Mouse (Mus musculus): ENCODE results near the gene Sstr2.

Gene Sstr2

DNA sequence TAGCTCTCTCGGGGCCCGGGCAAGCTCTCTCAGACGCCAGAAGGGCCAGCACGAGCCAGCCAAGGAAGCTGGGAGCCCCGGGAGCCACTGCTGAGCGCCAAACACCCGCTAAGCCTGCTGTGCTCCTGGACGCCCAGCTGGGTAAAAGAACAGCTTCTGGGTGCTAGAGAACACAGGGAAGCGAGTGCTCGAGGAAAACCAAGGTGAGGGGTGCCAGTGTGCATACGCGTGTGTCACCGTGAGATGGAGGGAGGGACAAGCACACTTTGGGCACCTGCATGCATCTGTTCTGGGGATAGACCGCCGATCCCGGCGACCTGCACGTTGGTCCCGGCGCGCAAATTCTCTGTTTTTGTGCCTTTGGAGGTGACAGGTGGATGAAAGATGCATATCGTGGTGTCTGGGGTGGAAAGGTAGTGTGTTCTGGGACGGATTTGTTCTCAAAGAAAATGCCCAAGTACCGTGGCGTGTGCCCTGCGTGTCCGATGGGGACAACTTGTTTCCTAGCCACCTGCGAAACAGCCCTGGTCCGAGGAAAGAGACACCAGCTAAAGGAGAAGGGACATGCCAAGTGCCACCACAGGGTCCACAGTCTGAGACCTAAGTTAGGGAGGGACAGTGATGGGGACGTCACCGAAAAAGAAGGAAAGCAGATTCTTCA lies 408 bp downstream of the Sstr2 start:
- DNase-seq (ENCODE audit: low spot score): no peak

DNA sequence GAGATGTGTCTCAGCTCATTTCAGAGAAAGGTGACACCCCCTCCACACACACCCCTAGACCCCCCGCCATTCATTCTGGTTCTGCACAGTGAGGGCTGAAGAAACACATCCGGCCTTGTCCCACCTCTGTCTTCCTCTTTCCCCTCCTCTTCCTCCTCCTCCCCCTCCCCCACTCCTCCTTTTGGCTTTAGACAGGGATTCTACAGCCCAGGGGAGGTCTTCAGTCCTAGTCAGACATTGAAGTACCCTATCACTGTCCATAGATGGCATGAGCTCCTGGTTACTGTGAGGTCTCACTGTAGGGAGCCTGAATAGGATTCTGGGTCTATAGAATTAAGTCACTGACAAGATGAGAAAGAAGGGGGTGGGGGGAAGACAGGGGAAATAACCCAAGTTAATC lies 1.9 kb downstream of the Sstr2 start:
- no peak for DNase-seq (ENCODE audit: low spot score)

DNA sequence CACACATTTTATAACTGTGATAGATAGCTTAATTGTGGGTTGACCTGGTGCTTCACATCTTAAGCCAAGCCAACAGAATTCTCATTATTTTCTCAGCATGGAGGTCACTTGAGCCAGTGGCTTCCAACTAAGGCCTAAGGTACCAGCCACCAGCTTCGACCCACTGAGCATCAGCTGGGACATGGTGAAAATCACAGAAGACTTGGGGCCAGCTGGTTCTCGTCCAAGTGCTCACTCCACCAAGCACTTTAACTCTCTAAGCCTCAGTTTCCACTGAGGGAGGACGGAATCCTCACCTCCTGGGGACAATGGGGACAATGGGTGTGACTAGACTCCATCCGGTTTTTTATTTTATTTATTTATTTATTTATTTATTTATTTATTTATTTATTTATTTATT lies 2.9 kb downstream of the Sstr2 start:
- DNase-seq (ENCODE audit: low spot score): no peak

DNA sequence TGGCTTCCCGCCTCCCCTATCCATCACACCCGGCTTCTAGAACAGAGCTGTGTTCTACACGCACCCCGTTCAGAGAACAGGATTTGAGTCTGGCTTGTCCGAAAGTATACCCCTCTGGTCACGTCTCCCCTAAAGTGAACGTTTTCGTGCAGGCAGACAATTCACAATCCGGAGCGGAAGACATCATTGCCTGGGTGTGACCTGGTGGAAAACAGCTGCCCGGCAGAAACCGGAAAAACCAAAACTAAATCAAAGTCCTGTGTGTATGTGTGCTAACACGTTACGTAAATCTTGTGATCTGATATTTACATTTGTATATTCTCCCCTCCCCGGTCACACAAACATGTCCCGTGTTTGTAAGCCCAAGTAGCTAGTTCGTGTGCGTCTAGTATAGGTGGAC lies 6.3 kb downstream of the Sstr2 start:
- no peak for DNase-seq (ENCODE audit: low spot score)

DNA sequence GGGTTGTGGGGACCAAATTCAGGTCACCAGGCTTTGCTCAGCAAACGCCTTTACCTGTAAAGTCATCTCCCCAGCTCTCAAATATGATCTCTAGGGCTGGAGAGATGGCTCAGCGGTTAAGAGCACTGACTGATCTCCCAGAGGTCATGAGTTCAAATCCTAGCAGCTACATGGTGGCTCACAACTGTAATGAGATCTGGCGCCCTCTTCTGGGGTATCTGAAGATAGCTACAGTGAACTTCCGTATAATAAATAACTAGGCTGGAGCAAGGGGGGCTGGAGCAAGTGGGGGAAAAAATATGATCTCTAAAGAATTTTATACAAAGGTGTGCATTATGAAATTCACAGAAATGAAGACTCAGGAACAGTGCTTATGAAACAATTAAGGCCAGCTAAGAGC lies 8.6 kb downstream of the Sstr2 start:
- peak; percentile 67 for DNase-seq (ENCODE audit: low spot score)

DNA sequence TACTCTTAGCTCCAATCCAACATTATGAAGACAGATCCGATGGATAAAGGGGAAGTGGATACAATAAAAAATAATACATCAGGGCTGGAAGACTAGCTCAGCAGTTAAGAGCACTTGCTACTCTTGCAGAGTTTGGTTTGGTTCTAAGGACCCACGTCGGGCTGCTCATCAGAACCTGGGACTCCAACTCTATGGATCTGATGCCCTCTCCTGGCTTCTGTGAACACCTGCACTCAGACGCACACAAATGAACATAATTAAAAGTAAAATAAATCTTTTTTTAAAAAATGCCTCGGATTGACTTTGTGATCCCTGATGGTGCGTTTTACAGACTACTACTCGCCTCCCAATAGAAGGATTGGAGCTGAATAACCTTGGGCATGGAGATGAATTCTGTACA lies 11.5 kb downstream of the Sstr2 start:
- DNase-seq (ENCODE audit: low spot score): peak; percentile 27

DNA sequence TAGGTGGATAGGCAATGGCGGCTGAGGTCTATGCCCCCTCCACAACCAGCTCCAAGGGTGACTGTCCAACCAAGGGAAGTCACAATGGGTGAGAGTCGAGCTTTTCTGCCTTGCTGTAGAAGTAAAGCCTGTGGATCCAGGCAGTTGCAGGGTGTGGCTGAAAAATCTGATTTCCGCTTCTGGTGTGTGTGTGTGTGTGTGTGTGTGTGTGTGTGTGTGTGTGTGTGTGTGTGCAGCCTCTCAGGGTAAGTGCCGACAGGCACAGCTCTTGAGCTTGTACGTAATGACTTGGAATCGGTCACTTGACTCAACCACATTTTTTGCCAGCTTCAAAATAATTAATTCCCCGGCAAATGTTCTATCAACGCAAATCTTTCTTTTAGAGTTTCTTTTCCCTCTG lies 12.2 kb downstream of the Sstr2 start:
- no peak for DNase-seq (ENCODE audit: low spot score)

DNA sequence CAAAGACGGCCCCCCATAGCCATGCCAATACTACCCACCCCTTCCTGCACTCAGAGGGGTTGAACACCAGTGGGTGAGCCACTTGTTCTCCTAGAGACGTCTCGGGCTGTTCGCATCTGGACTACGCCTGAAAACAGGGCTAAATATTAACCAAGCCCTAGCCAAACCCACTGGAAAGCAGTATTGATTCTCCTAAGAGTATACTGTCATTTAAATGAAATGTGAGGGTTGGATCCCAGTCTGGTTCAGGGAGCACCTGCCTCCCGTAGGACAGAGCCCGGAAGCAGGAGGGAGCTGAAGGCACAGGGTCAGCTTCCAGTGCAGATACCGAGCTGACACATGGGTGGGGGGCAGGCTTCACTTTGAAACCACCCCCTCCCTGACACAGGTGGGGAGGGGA lies 12.7 kb downstream of the Sstr2 start:
- DNase-seq (ENCODE audit: low spot score): no peak

DNA sequence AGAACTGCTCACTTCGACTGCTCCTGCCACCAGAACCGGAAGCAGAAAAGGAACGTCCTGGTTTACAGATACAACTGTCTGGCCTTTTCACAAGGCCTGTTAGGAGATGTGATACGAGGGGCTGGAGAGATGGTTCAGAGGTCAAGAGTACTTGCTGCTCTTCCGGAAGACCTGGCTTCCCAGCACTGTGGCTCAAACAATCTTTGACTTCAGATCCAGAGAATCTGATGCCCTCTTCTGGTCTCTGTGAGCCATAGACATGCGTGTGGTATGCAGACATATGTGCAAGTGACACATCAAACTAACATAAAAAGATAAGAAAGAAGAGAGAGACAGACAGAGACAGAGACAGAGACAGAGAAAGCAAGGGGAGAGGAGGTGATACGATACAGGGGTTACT lies 13.2 kb downstream of the Sstr2 start:
- no peak for DNase-seq (ENCODE audit: low spot score)

DNA sequence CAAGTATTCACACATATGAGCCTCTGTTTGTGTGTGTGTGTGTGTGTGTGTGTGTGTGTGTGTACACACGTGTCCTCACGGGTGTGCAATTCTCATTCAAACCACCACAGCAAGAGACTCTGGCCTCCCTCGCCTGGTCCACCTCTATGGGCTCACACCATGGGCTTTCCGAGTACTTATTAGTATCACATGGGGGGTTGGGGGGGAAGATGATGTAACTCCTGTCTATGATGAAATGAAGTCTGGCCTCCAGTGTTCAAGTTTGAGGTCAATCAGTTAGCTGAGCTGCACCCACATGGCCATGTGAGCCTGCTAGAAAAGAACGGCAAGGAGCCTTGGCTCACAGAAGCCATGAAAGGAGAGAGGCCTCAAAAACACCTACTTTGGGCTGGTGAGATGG lies 14.3 kb downstream of the Sstr2 start:
- DNase-seq (ENCODE audit: low spot score): no peak

DNA sequence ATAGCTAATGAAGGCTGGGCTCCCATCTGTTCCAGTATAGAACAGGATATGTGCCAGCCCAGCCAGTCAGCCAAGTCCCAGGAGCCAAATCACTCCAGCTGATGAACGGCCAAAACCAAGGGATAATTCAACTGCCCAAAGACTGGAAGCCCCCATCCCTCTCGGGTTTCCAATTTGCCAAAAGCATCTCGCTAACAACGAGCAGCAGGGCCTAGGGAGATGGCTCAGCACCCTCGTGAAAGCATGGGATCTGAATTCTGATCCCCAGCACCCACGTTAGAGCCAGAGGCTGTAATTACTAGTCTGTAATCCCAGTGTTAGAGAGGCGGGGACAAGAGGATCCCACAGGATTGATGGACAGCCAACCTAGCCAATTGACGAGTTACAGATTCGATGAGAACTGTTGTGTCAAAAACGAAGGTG lies 15.6 kb downstream of the Sstr2 start:
- DNase-seq (ENCODE audit: low spot score): no peak

DNA sequence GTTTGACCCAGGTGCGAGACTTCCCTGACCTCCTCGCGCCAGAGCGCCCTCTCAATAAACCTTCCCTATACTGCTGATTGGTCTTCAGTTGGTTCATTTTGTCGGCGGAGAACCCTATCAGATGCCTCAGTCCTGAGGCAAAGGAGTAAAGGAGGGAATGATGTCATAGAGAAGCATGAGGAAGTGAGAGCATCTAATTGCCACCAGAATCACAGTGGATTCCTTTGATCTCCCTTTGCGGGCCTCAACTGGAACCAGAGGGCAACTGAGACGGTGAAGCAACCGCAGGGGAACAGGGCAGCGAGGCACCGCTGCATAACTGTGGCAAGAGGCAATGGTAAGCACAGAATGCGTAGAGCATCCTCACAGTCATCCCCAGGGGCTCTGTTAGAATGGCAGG lies 19.5 kb downstream of the Sstr2 start:
- DNase-seq (ENCODE audit: low spot score): no peak

DNA sequence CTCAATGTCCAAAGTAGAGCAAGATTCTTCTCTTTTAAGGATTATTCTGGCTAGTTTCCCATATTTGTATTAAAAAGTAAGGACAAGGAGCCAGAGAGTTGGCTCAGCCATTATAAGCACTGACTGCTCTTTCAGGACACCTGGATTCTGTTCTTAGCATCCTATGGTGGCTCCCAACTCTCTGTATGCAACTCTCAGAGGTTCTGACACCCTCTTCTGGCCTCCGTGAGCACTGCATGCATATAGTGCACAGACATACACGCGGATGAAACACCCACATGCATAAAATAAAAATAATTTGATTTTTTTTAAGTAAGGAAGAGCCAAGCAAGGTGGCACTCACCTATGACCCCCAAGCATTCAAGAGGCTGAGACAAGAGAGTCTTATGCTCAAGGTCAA lies 26.0 kb downstream of the Sstr2 start:
- no peak for DNase-seq (ENCODE audit: low spot score)

DNA sequence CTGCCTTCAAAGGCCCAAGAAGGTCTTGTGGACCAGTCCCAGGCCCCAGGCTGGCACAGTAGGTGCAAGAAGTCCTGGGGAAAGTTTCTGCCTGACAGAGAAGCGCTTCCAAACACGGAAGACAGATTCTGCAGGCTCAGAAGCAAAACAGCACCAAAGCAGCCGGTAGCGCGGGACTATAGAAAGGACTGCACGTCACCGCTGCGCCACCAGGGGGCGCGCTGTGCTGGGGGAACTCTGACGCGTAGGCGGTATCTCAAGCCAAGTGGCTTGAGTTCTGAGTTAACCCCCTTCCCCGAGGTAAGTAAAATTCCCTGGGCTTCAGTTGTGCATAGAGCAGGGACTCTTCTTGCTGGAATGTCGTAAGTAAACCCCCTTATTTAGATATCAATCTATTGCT lies 29.0 kb downstream of the Sstr2 start:
- peak; percentile 91 for DNase-seq (ENCODE audit: low spot score)

DNA sequence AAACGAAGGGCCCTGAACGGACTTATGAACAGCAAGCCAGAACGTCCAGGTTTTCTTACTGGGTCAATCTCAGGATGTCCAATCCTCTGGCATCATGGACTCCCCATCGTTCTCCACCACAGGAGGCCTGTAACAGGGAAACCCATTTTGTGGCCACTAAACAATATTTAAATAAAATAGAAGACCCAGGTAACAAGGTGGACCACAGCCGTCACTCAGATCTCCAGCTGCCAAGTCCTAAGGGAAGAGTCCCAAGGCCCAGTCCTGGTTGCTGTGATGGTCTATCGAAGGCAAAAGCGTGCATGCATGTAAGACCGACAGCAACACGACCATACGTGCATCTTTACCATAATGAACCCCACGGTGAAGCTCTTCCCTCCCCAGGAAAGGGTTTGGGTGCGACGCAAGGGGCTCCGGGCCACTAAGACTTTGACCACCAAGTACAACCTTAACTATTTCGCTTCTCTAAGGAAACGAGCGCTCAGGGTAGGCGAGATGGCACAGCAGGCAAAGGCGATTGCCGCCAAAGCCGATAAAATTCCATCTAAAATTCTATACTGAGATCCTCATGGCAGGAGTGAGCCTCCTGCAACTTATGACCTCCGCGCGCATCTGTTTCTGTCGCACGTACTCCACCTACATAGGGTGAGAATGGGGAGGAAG lies 29.7 kb downstream of the Sstr2 start, which contains the start of gene Cog1:
Cog1 (plus strand) TSS at position 480 of the 663 bp plus-strand sequence.
- DNase-seq (ENCODE audit: low spot score): no peak

DNA sequence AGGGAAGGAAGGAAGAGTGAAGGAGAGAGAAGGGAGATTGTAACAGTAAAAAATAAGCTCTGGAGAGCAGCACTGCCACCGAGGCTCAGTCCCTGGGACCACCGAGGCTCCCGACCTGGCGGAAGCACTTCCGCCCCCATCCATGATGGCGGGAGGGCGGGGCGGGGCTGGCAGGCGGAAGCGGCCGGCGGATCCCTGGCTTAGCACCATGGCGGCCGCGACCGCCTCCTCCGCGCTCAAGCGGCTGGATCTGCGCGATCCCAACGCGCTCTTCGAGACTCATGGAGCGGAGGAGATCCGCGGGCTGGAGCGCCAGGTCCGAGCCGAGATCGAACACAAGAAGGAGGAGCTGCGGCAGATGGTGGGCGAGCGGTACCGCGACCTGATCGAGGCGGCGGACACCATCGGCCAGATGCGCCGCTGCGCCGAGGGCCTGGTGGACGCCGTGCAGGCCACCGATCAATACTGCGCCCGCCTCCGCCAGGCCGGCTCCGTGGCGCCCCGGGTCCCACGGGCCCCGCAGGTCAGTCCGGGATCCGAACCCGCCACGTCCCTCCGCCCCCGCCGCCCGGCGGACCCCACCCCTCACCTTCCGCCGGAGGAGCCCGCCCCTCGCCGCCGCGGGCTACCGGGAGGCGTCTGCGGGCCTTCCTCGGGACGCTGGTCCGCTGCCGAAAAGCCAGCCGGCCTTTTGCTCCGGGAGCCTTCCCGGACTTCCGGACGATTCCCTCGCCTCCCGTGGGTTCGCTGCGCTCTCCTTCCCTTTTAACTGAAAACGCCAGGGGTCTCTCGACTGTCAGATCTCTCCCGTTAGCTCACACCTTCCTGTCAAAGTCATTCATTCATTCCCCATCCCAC lies 30.4 kb downstream of the Sstr2 start, which contains the start of gene Slc39a11:
Slc39a11 (minus strand) TSS at position 727 of the 858 bp plus-strand sequence.
- peak; percentile 79 for DNase-seq (ENCODE audit: low spot score)

DNA sequence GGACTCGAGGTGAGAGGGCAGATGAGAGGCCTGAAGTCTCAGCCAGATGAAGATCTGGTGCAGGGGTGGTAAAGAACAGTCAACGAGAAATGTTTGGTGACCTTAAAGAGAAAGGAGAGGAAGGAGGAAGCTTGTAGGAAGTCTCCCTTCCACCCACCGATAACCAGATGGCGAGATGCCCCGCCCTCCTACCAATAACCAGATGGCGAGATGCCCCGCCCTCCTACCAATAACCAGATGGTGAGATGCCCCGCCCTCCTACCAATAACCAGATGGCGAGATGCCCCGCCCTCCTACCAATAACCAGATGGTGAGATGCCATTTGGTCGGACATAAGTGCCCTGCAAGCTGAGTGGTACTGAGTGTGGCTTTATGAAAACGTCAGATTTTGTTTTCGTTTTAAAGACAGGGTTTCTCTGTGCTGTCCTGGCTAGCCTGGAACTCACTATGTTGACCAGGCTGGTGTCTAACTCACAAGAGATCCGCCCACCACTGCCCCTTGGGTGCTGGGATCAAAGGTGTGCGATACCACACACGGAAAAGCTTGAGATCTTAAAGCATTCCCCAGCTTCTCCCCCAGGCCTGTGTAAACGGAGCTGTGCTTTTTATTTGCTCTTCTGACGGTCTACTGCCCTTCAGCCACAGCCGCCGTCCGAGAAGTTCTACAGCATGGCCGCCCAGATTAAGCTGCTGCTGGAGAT lies 32.2 kb downstream of the Sstr2 start:
- peak; percentile 17 for DNase-seq (ENCODE audit: low spot score)

DNA sequence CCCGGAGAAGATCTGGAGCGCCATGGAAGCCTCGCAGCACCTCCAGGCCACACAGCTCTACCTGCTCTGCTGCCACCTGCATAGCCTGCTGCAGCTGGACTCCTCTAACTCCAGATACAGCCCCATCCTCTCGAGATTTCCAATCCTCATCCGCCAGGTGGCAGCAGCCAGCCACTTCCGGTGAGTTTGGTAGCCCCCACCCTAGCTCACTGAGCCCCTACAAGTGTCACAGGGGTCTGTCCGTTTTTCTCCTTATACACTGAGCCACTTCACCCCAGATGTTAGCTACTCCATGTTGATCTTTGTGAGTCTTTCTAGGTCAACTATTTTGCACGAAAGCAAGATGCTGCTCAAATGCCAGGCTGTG lies 32.7 kb downstream of the Sstr2 start:
- peak; percentile 71 for DNase-seq (ENCODE audit: low spot score)

DNA sequence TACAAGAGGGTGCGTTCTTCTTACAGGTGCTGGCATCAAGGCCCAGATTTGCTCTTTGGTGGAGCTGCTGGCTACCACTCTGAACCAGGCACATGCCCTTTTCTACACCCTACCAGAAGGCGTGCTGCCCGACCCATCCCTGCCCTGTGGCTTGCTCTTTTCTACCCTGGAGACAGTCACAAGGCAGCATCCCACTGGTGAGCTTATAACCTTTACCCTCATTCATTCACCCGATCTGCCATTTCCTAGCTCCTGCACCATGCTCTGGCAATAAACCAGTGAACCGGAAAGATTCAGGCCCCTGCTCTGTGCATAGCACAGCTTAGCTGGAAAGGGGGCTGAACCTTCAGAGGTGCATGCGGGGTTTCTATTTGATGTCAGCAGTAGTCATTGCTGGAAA lies 33.4 kb downstream of the Sstr2 start:
- DNase-seq (ENCODE audit: low spot score): no peak

DNA sequence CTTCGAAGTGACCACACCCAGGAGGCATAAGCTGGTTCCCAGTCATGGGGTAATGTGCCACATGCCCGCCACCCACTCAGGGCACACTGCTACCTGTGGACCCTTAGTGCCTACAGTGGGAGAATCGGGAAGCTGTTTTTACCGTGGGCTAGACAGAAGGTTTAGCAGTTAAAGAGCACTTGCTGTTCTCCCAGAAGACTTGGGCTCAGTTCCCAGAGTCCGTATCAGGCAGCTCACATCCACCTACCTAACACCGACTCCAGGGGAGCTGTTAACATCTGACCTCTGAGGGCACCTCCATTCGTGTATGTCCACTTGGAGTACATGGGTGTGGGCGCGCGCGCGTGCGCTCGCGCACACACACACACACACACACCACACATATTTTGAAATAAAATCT lies 35.0 kb downstream of the Sstr2 start:
- DNase-seq (ENCODE audit: low spot score): no peak

DNA sequence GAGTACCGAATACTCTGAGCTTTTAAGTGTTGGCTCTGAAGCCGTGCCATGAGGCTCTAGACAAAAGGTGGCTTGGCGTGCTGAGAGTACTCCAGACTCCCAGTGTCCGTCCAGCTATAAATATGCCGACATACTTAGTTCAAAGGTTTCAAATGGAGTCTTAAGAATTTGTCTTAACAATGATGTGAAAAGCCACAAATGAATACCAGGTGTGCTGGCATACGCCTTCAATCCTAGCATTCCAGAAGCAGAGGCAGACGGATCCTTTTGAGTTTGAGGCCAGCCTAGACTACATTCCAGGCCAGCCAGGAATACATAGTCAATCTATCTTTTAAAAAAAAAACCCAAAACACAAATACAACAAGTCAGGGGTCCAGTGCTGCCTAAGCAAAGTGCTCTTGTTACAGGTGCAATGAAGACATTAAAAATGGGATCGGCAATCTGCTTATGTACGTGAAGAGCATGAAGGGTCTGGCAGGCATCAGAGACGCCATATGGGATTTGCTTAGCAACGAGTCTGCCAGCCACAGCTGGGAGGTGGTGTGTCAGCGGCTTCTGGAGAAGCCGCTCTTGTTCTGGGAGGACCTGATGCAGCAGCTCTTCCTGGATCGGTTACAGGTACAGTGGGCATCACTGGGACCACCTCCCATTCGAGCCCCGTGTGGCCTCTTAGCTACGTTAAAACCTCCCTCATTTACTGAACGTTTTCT lies 35.6 kb downstream of the Sstr2 start:
- no peak for DNase-seq (ENCODE audit: low spot score)

DNA sequence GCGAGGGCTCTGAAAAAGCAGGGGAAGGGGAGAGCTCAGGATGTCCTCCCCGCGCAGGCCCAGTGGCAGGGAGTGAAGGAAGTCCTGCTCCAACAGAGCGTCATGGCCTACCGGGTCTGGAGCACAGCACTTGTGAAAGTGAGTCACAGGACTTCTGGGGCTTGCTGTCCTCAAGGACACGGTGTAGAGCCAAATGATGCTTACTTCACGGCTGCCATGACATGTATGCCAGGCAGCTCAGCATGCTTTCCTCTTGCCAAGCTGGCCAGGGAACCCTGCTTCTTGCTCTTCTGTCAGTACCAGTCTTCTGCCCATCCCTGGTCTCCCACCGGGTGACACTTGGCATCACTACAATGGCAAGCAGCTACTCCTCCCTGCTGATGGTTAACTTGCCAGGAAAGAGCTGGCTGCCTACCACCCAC lies 37.4 kb downstream of the Sstr2 start:
- no peak for DNase-seq (ENCODE audit: low spot score)
